Mouse (Mus musculus) spleen, adult 2 months (tissue): ENCODE measurements around the gene Fkbp14. TPM values are rescaled to one million over a fixed set of nuclear protein-coding genes. Genes with fewer than 3 reads are reported as not detected.

Experiments
- DNase-seq, 2 experiments: peaks; one replicate each; pipeline versions ENCODE4 v3.0.0 to v3.0.0-alpha.2; 2012 to 2021; ENCODE audit warnings: low spot score in 2 of 2, low read depth in 1 of 2
- H3K27ac ChIP-seq: fragments of 200-500 bp; 2 replicates; pipeline ENCODE4 v1.5.1; 2012; ENCODE audit warnings: low read length, inconsistent platforms; ENCODE audit not compliant: insufficient read depth
- H3K27me3 ChIP-seq: fragments of 200-500 bp; 2 replicates; pipeline ENCODE4 v1.6.1; 2012; ENCODE audit warnings: mild to moderate bottlenecking, moderate library complexity, low read length, inconsistent platforms; ENCODE audit not compliant: control insufficient read depth, insufficient read depth
- H3K36me3 ChIP-seq: fragments of 200-500 bp; 2 replicates; pipeline ENCODE4 v1.6.1; 2012; ENCODE audit warnings: mild to moderate bottlenecking, low read length, inconsistent platforms; ENCODE audit not compliant: control insufficient read depth, insufficient read depth
- H3K4me1 ChIP-seq: fragments of 200-500 bp; 2 replicates; pipeline ENCODE4 v1.6.1; 2011; ENCODE audit warnings: inconsistent platforms; ENCODE audit not compliant: control insufficient read depth, insufficient read depth, insufficient read length
- H3K4me3 ChIP-seq: fragments of 200-500 bp; 2 replicates; pipeline ENCODE4 v1.5.1; 2011; ENCODE audit warnings: mild to moderate bottlenecking, inconsistent platforms; ENCODE audit not compliant: insufficient read depth, insufficient read length; ENCODE audit errors: extremely low read depth
- CTCF ChIP-seq: fragments of 200-500 bp; IDR thresholded peaks from 2 replicates; pipeline ENCODE4 v1.5.1; 2011; ENCODE audit warnings: mild to moderate bottlenecking, inconsistent platforms; ENCODE audit not compliant: insufficient read depth, insufficient read length, insufficient replicate concordance; ENCODE audit errors: extremely low read depth
- POLR2A ChIP-seq: fragments of 200-500 bp; IDR thresholded peaks from 2 replicates; pipeline ENCODE4 v1.6.1; 2011; ENCODE audit warnings: low read depth, low read length, inconsistent platforms
- WGBS: fragments of 180-500 bp; shearing (Covaris S2); methylation state at CpG from one replicate; pipeline ENCODE4 v1.1.7; 2018; 5-methylcytosine and 5-hydroxymethylcytosine counted together
- polyA plus RNA-seq: library from polyadenylated mRNA; depleted of rRNA; stranded (reverse); fragments of >200 nt; gene quantifications from 2 replicates; pipeline ENCODE4 v1.2.3, GENCODE M21; 2012

The Fkbp14 gene
- polyA plus RNA-seq, 1 experiment: 0.69 TPM

GRCm38 (mm10) chr6:54597711-54598110 is 603 bp upstream of the Fkbp14 start:
- Histone ChIP-seq H3K27ac (no peak overlapping the region), H3K27me3 (peaks cover 8% of the 10 kb centered on the region), H3K4me1 (peaks cover 3% of the 10 kb centered on the region), H3K36me3 (no peaks in the 10 kb centered on the region), H3K4me3 (no peak overlapping the region)
- no peak for DNase-seq
- no peak for TF ChIP-seq CTCF
- TF ChIP-seq POLR2A: no peak
- WGBS: 91% methylated on average over 3 of the region's 3 CpGs

DNA sequence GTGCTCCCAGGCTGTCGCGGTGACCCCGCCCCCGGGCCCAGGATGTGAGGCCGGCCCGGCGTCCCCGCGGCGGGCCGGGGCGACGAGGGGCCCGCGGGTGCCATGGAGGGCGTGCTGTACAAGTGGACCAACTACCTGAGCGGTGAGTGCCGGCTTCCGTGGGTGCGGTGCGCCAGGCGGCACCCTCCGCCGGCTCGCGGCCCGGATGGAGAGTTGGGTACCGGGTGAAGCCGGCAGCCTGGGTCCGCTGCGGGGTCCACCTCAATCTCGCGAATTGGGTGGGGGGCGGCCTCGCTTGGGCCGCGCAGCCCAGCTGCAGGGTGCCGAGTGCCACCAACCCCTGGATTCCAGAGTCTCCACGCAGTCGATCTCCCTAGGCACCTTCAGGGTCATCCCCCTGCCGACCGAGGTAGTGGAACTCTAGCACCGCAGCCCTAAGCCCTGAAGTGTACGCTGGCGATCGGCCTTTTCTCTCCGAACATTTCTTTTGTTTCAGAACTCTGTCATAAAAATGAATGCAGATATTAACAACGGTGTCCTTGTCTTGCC is 1.7 kb downstream of the Fkbp14 start:
- WGBS: 2% methylated on average over 45 of the region's 48 CpGs
- H3K27ac ChIP-seq: no peak overlapping the region
- DNase-seq: no peak

DNA sequence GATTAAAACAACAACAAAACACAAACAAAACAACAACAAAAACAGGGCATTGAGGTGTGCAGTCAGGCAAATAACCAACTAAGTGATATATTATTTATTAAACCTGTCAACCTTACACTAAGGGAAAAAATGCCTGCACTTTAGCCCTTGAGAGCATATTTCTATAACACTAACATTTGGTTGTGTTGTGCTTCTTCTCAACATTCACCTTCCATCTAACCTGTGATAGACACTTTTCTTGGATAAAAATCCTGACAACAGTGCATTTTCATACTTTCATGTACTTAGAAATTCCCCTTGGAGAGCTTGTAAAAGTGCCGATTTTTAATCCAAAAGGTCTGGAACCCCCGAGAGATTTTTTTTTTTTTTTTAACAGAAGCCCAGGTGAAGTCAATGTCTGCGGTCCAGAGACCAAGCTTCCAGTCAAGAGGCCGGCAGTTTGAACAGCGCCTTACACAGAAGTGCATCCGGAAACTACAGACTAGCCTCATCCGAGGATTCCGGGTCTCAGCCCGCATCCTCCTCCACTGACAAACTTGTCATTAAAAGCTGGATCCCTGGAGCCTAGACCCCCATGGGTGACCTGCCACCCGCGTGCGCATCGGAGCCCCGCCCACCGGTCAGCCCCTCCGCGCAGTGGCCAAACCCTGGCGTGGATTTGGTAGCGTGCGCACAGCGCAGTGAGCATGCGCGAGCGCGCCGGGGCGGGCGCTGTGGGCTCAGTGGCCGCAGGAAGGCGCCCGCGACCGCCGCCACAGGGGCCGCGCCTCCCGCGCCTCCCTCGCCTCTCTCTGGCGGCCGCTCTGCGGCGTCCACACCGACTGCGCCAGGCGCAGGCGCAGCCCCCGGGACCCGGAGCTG is 2.4 kb downstream of the Fkbp14 start, which contains the start of gene Plekha8:
Plekha8 (plus strand) TSS at position 643 of the 861 bp plus-strand sequence.
- Histone ChIP-seq H3K36me3 (no peaks in the 10 kb centered on the region), H3K27ac (no peak within 1 kb of the TSS), H3K4me3 (peak within 1 kb of the TSS; percentile 62), H3K4me1 (peaks cover 3% of the 10 kb centered on the region), H3K27me3 (peaks cover 10% of the 10 kb centered on the region)
- no peak for TF ChIP-seq CTCF
- no peak for TF ChIP-seq POLR2A
- peak; percentile 23 to 83 for DNase-seq
- WGBS: under 1% methylated on average over 48 of the region's 49 CpGs

More for the DNA sequence above, 1.7 kb downstream of the Fkbp14 start:
- peaks cover 3% of the 10 kb centered on the region for H3K4me1 ChIP-seq
- peak overlapping the region; percentile 62 for H3K4me3 ChIP-seq
- no peaks in the 10 kb centered on the region for H3K36me3 ChIP-seq
- TF ChIP-seq POLR2A (no peak), CTCF (no peak)
- peaks cover 10% of the 10 kb centered on the region for H3K27me3 ChIP-seq

GRCm38 (mm10) chr6:54593766-54594468 is 3.2 kb downstream of the Fkbp14 start:
- TF ChIP-seq POLR2A (no peak), CTCF (no peak)
- Histone ChIP-seq H3K27ac (no peak overlapping the region), H3K4me3 (no peak overlapping the region), H3K4me1 (peaks cover 3% of the 10 kb centered on the region), H3K36me3 (no peaks in the 10 kb centered on the region), H3K27me3 (peaks cover 10% of the 10 kb centered on the region)
- WGBS: 55% methylated on average over 8 of the region's 8 CpGs
- no peak for DNase-seq

DNA sequence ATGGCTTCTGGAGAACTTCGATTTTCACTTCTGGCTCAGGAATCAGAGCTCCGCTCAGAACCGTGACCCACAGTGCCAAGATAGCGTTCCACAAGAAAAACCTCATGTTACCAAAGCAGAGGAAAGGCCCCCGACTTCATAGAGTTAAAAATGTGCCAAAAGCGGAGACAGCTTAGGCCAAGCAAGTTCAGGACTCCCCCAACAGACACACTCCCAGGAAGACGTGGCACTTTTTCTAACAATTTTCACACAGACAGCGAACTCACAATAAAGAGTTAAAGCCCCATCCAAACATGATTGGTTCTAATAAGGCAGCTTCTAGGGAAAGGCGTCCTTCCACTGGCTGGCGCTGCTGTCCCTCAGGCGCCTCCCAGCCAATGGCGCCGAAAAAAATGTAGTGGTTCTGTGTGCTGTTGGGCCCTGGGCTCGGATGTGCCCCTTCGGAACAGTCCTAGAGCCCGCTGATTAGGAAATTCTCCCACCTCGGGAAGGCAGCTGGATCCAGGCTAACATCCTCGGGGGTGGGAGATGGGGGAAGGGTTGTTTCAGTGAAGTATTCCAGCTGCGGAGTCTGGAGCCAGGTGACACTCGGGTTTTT is 4.1 kb downstream of the Fkbp14 start:
- TF ChIP-seq CTCF (no peak), POLR2A (no peak)
- peak overlapping the region; percentile 54 for H3K4me3 ChIP-seq
- DNase-seq: peak; percentile 18 to 85
- H3K27ac ChIP-seq: no peak overlapping the region
- H3K36me3 ChIP-seq: no peaks in the 10 kb centered on the region
- peaks cover 3% of the 10 kb centered on the region for H3K4me1 ChIP-seq
- peaks cover 10% of the 10 kb centered on the region for H3K27me3 ChIP-seq
- WGBS: 1% methylated on average over 20 of the region's 20 CpGs

DNA sequence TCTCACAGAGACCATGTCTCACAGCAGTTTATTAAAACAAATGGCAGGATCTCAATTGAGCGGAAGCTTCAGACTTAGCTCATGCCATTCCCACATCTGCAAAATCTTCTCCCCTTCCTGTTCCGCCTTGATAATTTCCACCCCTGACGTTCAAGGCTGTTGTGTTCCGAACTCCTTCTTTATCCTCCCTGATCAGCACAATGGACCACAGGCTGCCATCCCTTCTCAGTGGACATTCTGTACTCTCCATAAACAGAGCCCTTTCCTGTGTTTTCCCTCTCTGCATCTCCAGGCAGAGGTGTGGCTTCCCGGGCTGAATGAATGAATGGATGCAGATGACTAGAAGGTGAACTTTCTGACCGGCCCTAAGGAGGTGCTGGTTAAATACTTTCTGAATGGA is 5.3 kb downstream of the Fkbp14 start:
- TF ChIP-seq CTCF: no peak

More for the DNA sequence above, 5.3 kb downstream of the Fkbp14 start:
- peaks cover 10% of the 10 kb centered on the region for H3K27me3 ChIP-seq
- H3K36me3 ChIP-seq: no peaks in the 10 kb centered on the region
- H3K4me1 ChIP-seq: peaks cover 3% of the 10 kb centered on the region
- no peak overlapping the region for H3K27ac ChIP-seq
- DNase-seq: no peak
- no peak overlapping the region for H3K4me3 ChIP-seq
- 70% methylated on average over 6 of the region's 6 CpGs for WGBS
